Mouse (Mus musculus) adrenal gland, postnatal 4 days (tissue): ENCODE results near the gene Smarcd1. TPM values are rescaled to one million over a fixed set of nuclear protein-coding genes. Genes with fewer than 3 reads are reported as not detected.
"Not testable (repeated sequence)": the region's sequence is repeated elsewhere in the genome, so short reads cannot be mapped to it uniquely, and the experiment has no call there.

ENCODE experiments used
- DNase-seq, 2 experiments: peaks; one replicate each; pipeline ENCODE4 v3.0.0; 2021 to 2022; ENCODE audit warnings: low spot score in 2 of 2, mixed read lengths in 2 of 2
- total RNA-seq, 2 experiments: library from RNA; stranded (reverse); gene quantifications; 2 replicates each; pipeline ENCODE4 v1.2.3; 2021

Smarcd1 gene
- total RNA-seq, 2 experiments from 2014 or later = 94.9 to 103 TPM

GRCm38 (mm10) chr15:99712666-99713559 lies 11.0 kb downstream of the Smarcd1 start:
- DNase-seq = no peak

- no peak for DNase-seq
These were observed 11.6 kb downstream of the Smarcd1 start for GRCm38 (mm10) chr15:99713569-99713968.

- no peak for DNase-seq
These were observed 12.3 kb downstream of the Smarcd1 start for GRCm38 (mm10) chr15:99714206-99714605.

- no peak for DNase-seq
These were observed 12.9 kb downstream of the Smarcd1 start for GRCm38 (mm10) chr15:99714858-99715257.

GRCm38 (mm10) chr15:99715361-99715865 lies 13.5 kb downstream of the Smarcd1 start:
- DNase-seq = no peak

- no peak for DNase-seq
These were observed 14.2 kb downstream of the Smarcd1 start for GRCm38 (mm10) chr15:99715982-99716746.

- DNase-seq = no peak
These were observed 14.9 kb downstream of the Smarcd1 start for GRCm38 (mm10) chr15:99716814-99717213.

- DNase-seq = no peak
These were observed 15.7 kb downstream of the Smarcd1 start, which contains the start of gene Gpd1 for GRCm38 (mm10) chr15:99717386-99718334. Gene Gpd1, plus strand, starts transcription at chr15:99717515.

- no peak for DNase-seq
These were observed 16.6 kb downstream of the Smarcd1 start for GRCm38 (mm10) chr15:99718461-99719021.

GRCm38 (mm10) chr15:99719865-99720264 lies 17.9 kb downstream of the Smarcd1 start:
- DNase-seq = no peak

GRCm38 (mm10) chr15:99721921-99722743 lies 20.2 kb downstream of the Smarcd1 start:
- no peak for DNase-seq

- no peak for DNase-seq
These were observed 21.2 kb downstream of the Smarcd1 start for GRCm38 (mm10) chr15:99723120-99723514.

GRCm38 (mm10) chr15:99723515-99724291 lies 21.8 kb downstream of the Smarcd1 start:
- peak in 1 of 2 experiments; percentile 72 for DNase-seq

- DNase-seq = peak; percentile 63 to 70
These were observed 22.5 kb downstream of the Smarcd1 start for GRCm38 (mm10) chr15:99724292-99725021.

GRCm38 (mm10) chr15:99725341-99726155 lies 23.6 kb downstream of the Smarcd1 start, which contains the start of gene Cox14:
Gene Cox14, plus strand, starts transcription at chr15:99725618.
- DNase-seq = peak; percentile 94 to 95

- DNase-seq = no peak
These were observed 24.6 kb downstream of the Smarcd1 start for GRCm38 (mm10) chr15:99726549-99726948.

- DNase-seq = not testable (repeated sequence)
These were observed 25.1 kb downstream of the Smarcd1 start for GRCm38 (mm10) chr15:99727039-99727438.
